Mouse (Mus musculus) testis, adult 2 months (tissue): ENCODE data around the gene H2-D1.

Experiments used
- CTCF ChIP-seq: fragments of 200-500 bp; IDR thresholded peaks from 2 replicates; pipeline ENCODE4 v1.5.1; 2012; ENCODE audit warnings: low read depth, mild to moderate bottlenecking, inconsistent platforms, low read length, moderate library complexity; ENCODE audit not compliant: control insufficient read depth, insufficient read depth, insufficient replicate concordance
- POLR2A ChIP-seq: fragments of 200-500 bp; IDR thresholded peaks from 2 replicates; pipeline ENCODE4 v1.6.1; 2012; ENCODE audit warnings: low read depth, mild to moderate bottlenecking, inconsistent platforms, low read length, moderate library complexity; ENCODE audit not compliant: control insufficient read depth

GRCm38 (mm10) chr17:35226561-35227046, 35.9 kb upstream of the H2-D1 start:
- no peak for TF ChIP-seq CTCF
- TF ChIP-seq POLR2A: no peak
